Mouse (Mus musculus) brain, embryonic 14.5 days (tissue): Measurements from ENCODE around the gene Rab40c. TPM values are rescaled to one million over a fixed set of nuclear protein-coding genes. Genes with fewer than 3 reads are reported as not detected.

Experiments
- DNase-seq: peaks from one replicate; pipeline ENCODE4 v3.0.0-alpha.2; 2011; ENCODE audit warnings: low read depth
- CTCF ChIP-seq: fragments of 200-500 bp; IDR thresholded peaks from 2 replicates; pipeline ENCODE4 v1.5.1; 2012; ENCODE audit warnings: inconsistent platforms, mild to moderate bottlenecking, moderate library complexity, borderline replicate concordance; ENCODE audit not compliant: insufficient read depth, insufficient read length; ENCODE audit errors: extremely low read depth
- POLR2A ChIP-seq: fragments of 200-500 bp; IDR thresholded peaks from 2 replicates; pipeline ENCODE4 v1.6.1; 2012; ENCODE audit warnings: mild to moderate bottlenecking, inconsistent platforms, borderline replicate concordance; ENCODE audit not compliant: poor library complexity, insufficient read depth, insufficient read length, severe bottlenecking; ENCODE audit errors: extremely low read depth
- polyA plus RNA-seq: library from polyadenylated mRNA; depleted of rRNA; stranded (reverse); fragments of >200 nt; gene quantifications from 2 replicates; pipeline ENCODE4 v1.2.3, GENCODE M21; 2012; rRNA removed

The Rab40c gene
- 88.3 and 98.8 TPM in 2 replicates for polyA plus RNA-seq

- TF ChIP-seq CTCF (no peak), POLR2A (0 out of 2 replicates have a peak, but pooled peaks have one; percentile 42)
- DNase-seq: peak; percentile 45
Measured at GRCm38 (mm10) chr17:25919144-25919785, at the start of gene Rab40c. Gene Rab40c (minus strand): TSS chr17:25919727.

- DNase-seq: no peak
Measured at GRCm38 (mm10) chr17:25968176-25968575, 48.6 kb upstream of the Rab40c start.

DNA sequence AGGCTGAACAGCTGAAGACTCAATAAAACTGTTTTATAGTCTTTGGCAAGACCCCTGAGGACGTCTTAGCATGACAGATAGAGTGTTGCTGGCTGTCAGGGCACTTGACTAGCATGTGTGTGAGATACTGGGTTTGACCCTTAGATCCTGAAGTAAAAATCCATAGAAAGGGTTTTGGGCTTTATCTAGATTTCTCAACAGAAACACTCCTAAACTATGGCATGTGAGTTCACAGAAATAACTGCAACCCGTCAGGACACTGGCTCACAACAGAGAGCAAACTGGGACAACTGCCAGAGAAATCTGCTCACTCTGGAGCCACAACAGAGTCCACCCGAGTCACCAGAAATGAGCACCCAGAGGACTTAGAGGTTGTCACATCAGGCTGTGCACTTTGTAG lies 48.1 kb upstream of the Rab40c start:
- TF ChIP-seq POLR2A (no peak), CTCF (no peak)

More at GRCm38 (mm10) chr17:25968176-25968575, 48.6 kb upstream of the Rab40c start:
- no peak for TF ChIP-seq POLR2A

GRCm38 (mm10) chr17:25964271-25964670 lies 44.7 kb upstream of the Rab40c start:
- no peak for DNase-seq
- TF ChIP-seq CTCF: no peak

More for the DNA sequence above, 48.1 kb upstream of the Rab40c start:
- DNase-seq: no peak

- no peak for TF ChIP-seq CTCF
- no peak for TF ChIP-seq POLR2A
- DNase-seq: no peak
Measured at GRCm38 (mm10) chr17:25962413-25962905, 42.9 kb upstream of the Rab40c start.

DNA sequence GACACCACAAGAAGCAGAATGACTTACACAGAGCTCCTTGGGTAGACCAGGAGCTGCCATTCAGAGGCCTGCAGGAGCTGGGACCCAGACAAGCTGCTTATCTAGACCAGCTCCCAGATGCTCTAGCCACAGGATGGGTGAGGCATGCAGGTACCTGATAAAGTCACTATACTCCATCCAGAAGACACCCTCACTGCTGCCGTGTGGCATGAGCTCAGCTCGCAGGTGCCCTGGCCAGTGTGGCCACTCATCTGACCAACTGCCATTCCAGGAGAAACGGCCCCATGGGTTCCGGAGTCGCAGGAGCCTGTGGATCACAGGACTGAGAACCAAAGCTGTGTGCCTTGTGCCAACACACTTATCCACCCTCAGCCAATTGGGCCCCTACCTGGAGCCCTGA lies 42.0 kb upstream of the Rab40c start:
- TF ChIP-seq POLR2A (no peak), CTCF (no peak)
- DNase-seq: no peak

DNA sequence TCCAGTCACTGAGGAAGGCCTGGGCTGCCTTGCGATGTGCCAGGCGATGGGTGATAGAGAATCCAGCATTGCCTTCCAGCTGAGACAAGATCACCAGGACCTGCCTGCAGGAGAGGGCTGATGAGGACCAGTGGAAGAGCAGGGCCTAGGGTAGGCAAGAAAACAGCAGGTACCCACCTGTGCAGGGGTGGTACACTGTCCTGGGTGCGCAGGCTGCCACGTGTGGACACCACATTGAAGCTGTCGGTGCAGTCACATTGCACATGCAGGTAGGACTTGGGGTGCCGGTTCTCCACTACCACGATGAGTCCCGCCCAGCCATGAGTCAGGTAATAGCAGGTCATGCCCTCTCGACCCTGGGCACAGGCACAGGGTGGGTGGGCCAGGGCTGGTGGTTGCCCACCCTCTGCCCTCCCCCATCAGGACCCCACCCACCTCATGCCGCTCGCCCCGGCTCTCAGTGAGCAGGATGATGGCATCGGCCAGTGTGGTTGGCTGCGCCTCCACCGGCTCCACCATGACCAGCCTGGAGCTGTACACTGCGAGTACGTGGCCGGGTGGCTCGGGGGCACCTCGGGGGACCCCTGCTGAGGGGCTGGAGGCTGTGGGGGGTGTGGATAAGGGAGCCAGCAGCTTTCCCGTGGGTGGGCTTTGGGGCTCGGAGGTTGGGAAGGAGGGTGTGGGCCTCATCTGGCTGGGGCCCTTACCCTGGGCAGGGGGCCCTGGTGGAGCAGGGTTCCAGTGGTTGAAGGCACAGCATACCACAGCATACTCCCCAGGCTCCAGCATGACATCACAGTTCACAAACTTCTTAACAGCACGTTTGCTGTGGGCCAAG lies 40.3 kb upstream of the Rab40c start:
- DNase-seq: no peak
- TF ChIP-seq CTCF (no peak), POLR2A (no peak)

DNA sequence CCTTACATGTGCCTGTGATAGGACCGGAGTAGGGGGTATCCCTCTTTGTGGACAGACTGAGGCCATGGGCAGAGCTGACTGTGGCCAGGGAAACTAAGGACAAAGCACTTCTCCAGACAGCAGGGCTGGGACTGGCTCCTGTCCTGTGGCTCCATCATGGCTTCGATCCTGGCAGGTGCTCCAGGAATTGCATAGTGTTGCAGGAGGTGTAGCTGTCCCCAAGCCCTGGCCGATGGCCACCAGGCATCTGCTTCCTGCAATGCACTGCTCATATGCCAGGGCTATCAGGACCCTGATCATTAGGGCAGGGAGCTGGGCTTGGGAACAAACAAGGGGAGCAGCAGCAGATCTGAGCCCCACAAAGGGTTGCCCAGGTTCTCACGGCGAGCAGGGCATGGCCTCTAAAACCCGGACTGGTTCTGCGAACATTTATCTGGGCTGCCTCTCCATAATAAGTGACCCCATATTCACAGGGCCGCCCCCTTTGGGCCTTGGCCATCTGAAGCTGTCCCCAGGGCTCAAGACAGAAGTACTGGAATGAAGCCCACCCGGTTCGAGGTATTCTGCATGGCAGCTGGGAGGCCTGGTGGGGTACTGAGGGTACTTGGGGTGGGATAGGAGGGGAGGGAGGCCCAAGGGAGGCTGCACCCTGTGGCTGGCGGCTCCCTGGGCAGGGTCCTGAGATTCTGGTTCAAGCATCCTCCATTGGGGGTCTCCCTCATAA lies 39.4 kb upstream of the Rab40c start:
- no peak for TF ChIP-seq CTCF
- no peak for TF ChIP-seq POLR2A
- DNase-seq: no peak

DNA sequence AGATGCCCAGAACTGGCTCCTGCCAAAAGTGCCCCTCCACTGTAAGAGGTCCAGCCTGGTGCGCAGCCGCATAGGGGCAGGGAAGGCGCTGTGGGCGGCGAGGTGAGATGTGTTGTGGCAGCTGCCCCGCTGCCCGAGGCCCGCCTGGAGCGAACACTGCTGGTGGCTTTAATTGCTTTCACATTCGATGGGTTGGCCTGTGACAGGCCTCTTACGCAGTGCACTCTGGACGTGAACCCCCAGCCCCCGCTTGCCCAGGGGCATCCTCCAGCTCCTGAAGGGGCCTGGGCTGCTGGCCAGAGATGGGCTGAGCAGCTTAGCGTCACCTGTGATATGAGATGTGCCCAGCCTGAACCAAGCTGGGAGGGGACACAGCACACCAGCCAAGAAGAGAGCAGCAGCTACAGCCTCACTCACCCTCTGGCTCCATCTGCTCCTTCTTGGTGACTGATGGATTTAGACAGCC lies 38.1 kb upstream of the Rab40c start:
- peak; percentile 55 for DNase-seq
- TF ChIP-seq CTCF: no peak
- no peak for TF ChIP-seq POLR2A

DNA sequence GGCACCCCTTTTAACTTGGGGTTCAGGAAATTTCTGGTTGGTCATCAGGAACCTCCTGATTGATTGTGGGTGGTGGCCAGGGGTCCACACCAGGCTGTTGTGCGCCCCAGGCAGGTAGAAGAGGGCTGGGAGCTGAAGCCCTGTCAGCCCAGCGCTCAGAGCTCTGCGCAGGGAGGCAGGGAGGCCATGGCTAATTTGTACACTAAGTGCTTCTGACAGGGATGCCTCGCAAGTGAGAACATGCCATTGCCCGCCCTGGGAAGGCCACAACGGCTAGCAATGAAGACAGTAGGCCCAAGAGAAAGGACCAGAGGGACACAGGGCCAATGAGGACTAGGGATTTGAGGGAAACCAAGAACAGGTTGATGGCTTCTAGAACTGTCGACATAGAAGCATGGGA lies 37.1 kb upstream of the Rab40c start:
- TF ChIP-seq POLR2A (no peak), CTCF (no peak)
- no peak for DNase-seq

DNA sequence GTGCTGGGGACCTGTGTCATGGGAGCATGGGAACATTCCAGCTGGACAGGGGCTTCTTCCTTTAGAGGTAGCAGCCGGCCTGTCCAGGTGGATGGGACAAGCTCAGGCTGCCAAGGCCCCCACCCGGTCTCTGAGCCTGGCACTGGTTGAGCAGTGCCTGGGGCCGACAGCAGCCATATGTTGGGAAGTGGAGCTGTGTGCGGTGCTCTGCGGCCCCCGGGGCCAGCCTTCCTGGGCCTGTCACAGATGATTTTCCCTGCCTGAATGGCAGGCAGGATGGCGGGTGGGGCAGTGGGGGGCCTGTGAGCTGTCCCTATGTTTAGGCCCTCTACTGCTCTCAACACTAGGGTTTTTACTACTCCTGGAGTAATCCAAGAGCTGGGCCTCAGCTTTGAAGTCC lies 36.7 kb upstream of the Rab40c start:
- TF ChIP-seq CTCF (no peak), POLR2A (no peak)
- DNase-seq: peak; percentile 19
